Mouse (Mus musculus) limb, embryonic 10.5 days (tissue): ENCODE results near the gene Afg1l. TPM values are rescaled to one million over a fixed set of nuclear protein-coding genes. Genes with fewer than 3 reads are reported as not detected.

ENCODE experiments used
- DNase-seq: peaks from one replicate; pipeline ENCODE4 v3.0.0-alpha.2; 2017; ENCODE audit warnings: low spot score
- H3K27ac ChIP-seq: fragments of 300-500 bp; sonication (generic); 2 replicates; pipeline ENCODE4 v1.5.1; 2016; ENCODE audit warnings: mild to moderate bottlenecking
- H3K27me3 ChIP-seq: fragments of 300-500 bp; sonication (generic); 2 replicates; pipeline ENCODE4 v1.6.1; 2016; ENCODE audit warnings: low read depth, mild to moderate bottlenecking; ENCODE audit not compliant: poor library complexity, severe bottlenecking
- H3K36me3 ChIP-seq: fragments of 300-500 bp; sonication (generic); 2 replicates; pipeline ENCODE4 v1.6.1; 2016; ENCODE audit warnings: mild to moderate bottlenecking, moderate library complexity
- H3K4me1 ChIP-seq: fragments of 300-500 bp; sonication (generic); 2 replicates; pipeline ENCODE4 v1.6.1; 2016
- H3K4me3 ChIP-seq: fragments of 300-500 bp; sonication (generic); 2 replicates; pipeline ENCODE4 v1.5.1; 2016; ENCODE audit warnings: mild to moderate bottlenecking, moderate library complexity
- H3K9me3 ChIP-seq: fragments of 300-500 bp; sonication (generic); replicated peaks from 2 replicates; pipeline ENCODE4 v1.6.1; 2016; ENCODE audit warnings: mild to moderate bottlenecking
- WGBS: fragments of 180-500 bp; shearing (Covaris S2); methylation state at CpG from one replicate; pipeline ENCODE4 v1.1.7; 2016; 5-methylcytosine and 5-hydroxymethylcytosine counted together
- polyA plus RNA-seq: library from polyadenylated mRNA; unstranded; fragments of >200 nt; fragmentation: Nextera tagmentation; extraction: Ambion mirVana; gene quantifications from 2 replicates; pipeline ENCODE4 v1.2.1, GENCODE M21; 2016

Gene Afg1l
- polyA plus RNA-seq, 1 experiment from 2014 or later, result 4.6 TPM

DNA sequence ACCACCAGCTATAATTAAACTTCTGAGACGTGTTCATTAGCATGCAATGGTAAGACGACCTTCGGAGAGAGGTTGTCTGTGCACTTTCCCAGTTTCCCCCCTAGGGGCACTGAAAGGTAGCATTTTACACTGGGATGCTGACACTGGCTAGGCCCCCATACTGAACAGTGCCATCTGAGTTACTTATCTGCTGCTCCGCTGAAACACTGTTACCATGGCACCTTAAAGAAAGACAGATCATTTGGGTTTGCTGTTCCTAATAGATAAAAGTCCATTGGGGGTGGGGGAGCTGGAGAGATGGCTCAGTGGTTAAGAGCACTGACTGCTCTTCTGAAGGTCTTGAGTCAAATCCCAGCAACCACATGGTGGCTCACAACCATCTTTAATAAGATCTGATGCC, 181.8 kb downstream of the Afg1l start:
- no peak overlapping the region for H3K4me3 ChIP-seq
- WGBS, result 59% methylated on average over 4 of the region's 4 CpGs

GRCm38 (mm10) chr10:42295028-42295427, 183.3 kb downstream of the Afg1l start:
- no peak for DNase-seq

More for the DNA sequence above, 181.8 kb downstream of the Afg1l start:
- H3K27me3 ChIP-seq, result no peaks in the 10 kb centered on the region
- H3K36me3 ChIP-seq, result no peaks in the 10 kb centered on the region
- DNase-seq, result no peak
- no peak overlapping the region for H3K27ac ChIP-seq
- H3K4me1 ChIP-seq, result peaks cover 17% of the 10 kb centered on the region
- no peaks in the 10 kb centered on the region for H3K9me3 ChIP-seq

DNA sequence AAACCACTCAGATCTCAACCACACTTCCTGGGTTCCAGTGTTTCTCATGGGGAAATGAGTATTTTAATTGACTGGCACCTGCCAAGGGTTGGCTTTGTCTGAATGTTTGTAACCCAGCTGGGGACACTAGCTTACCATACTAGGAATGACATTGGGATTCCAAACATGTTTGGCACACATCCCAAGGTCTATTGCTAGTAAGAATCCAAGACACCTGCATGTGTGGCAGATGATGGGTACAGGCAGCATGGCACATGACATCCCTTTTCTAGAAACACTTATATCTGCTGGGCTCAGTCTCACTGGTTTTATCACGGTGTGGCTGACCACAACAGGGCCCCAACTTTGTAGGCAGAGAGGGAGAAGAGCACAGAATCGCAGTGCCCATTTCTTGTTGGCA, 184.0 kb downstream of the Afg1l start:
- H3K4me1 ChIP-seq, result no peaks in the 10 kb centered on the region
- no peak overlapping the region for H3K27ac ChIP-seq
- no peaks in the 10 kb centered on the region for H3K36me3 ChIP-seq
- 58% methylated on average over 2 of the region's 2 CpGs for WGBS
- no peak overlapping the region for H3K4me3 ChIP-seq
- no peaks in the 10 kb centered on the region for H3K9me3 ChIP-seq
- no peak for DNase-seq
- no peaks in the 10 kb centered on the region for H3K27me3 ChIP-seq

More at GRCm38 (mm10) chr10:42295028-42295427, 183.3 kb downstream of the Afg1l start:
- Histone ChIP-seq H3K4me1 (peaks cover 6% of the 10 kb centered on the region), H3K9me3 (no peaks in the 10 kb centered on the region), H3K36me3 (no peaks in the 10 kb centered on the region), H3K27ac (no peak overlapping the region), H3K4me3 (no peak overlapping the region), H3K27me3 (no peaks in the 10 kb centered on the region)
- WGBS, result 3% methylated on average over 1 of the region's 1 CpGs

- H3K9me3 ChIP-seq, result no peaks in the 10 kb centered on the region
- no peak overlapping the region for H3K27ac ChIP-seq
- 76% methylated on average over 4 of the region's 4 CpGs for WGBS
Measured at GRCm38 (mm10) chr10:42293877-42294276, 184.5 kb downstream of the Afg1l start.

DNA sequence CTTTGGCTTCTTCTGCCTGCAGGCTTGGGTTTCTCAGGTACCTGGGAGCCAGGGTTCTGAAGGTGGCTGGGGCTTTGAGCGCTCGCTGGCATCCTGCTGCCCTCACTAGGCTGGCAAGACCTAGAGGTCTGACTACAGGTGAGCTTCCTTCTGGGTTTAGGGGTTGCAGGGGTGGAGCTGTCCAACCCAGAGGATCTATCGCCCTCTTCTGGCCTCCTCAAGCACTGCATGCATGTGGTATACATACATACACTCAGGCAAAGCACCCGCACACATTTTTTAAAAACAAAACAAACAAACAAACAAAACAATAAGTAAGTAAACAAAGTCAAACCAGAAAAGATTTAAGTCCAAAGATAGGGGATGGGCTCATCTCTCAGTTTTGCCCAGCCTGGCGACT, 187.0 kb downstream of the Afg1l start:
- H3K36me3 ChIP-seq, result no peaks in the 10 kb centered on the region
- peak; percentile 70 for DNase-seq
- H3K27me3 ChIP-seq, result no peaks in the 10 kb centered on the region
- no peaks in the 10 kb centered on the region for H3K9me3 ChIP-seq
- no peak overlapping the region for H3K4me3 ChIP-seq
- 64% methylated on average over 5 of the region's 5 CpGs for WGBS
- H3K27ac ChIP-seq, result no peak overlapping the region
- no peaks in the 10 kb centered on the region for H3K4me1 ChIP-seq

More at GRCm38 (mm10) chr10:42293877-42294276, 184.5 kb downstream of the Afg1l start:
- no peak overlapping the region for H3K4me3 ChIP-seq
- no peak for DNase-seq
- no peaks in the 10 kb centered on the region for H3K36me3 ChIP-seq
- H3K27me3 ChIP-seq, result no peaks in the 10 kb centered on the region
- H3K4me1 ChIP-seq, result no peaks in the 10 kb centered on the region

DNA sequence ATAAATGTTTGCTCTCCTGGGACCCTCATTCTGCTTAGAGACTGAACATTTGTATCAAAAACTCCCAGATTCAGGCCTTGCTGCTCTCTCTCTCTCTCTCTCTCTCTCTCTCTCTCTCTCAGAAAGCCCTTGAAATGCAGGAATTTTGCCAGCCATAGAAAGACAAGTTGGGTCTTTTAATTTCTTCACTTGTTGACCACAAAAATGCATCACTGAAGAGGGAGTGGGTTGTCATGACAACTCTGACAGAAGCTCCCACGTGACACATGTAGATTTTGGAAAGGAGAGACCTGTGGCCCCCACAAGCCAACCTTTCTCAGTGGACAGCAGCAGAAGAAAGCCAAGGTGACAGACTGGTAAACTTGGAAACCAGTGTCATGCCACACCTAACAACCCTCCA, 190.7 kb downstream of the Afg1l start:
- H3K36me3 ChIP-seq, result no peaks in the 10 kb centered on the region
- no peak for DNase-seq
- 63% methylated on average over 1 of the region's 1 CpGs for WGBS
- no peak overlapping the region for H3K27ac ChIP-seq
- no peaks in the 10 kb centered on the region for H3K27me3 ChIP-seq
- H3K9me3 ChIP-seq, result no peaks in the 10 kb centered on the region; the same call in 1 of the 2 replicates
- H3K4me1 ChIP-seq, result no peaks in the 10 kb centered on the region
- no peak overlapping the region for H3K4me3 ChIP-seq

DNA sequence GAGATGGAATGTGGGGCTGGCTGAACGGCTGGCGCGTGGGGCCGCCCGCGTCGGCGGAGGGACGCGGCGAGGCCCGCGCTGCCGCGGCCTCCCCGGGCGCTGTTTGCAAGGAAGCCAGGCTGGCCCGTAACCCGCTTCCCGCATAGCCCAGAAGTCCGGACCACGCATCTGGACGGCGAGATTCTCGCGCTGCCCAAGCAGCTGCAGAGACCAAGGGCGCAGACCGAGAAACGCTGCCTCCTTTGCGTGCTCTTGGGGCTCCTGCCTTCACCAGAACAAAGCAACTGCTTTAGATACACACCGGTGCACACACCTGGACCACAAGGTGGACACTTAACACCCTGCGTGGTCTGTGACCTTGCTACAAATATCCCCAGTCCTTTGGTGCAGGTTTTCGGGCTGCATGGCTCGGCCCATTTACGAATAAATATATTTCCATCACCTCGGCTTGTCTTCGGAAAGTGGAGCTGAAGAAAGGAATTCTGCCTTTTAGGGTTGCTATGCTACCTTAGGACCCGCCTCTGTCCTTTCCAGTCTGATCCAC, 200.0 kb downstream of the Afg1l start:
- H3K4me1 ChIP-seq, result peaks cover 28% of the 10 kb centered on the region
- DNase-seq, result no peak
- H3K27me3 ChIP-seq, result peaks cover 15% of the 10 kb centered on the region
- peak overlapping the region; percentile 88 for H3K4me3 ChIP-seq
- H3K27ac ChIP-seq, result peak overlapping the region; percentile 92
- no peaks in the 10 kb centered on the region for H3K36me3 ChIP-seq
- no peaks in the 10 kb centered on the region for H3K9me3 ChIP-seq
- 1% methylated on average over 38 of the region's 38 CpGs for WGBS

DNA sequence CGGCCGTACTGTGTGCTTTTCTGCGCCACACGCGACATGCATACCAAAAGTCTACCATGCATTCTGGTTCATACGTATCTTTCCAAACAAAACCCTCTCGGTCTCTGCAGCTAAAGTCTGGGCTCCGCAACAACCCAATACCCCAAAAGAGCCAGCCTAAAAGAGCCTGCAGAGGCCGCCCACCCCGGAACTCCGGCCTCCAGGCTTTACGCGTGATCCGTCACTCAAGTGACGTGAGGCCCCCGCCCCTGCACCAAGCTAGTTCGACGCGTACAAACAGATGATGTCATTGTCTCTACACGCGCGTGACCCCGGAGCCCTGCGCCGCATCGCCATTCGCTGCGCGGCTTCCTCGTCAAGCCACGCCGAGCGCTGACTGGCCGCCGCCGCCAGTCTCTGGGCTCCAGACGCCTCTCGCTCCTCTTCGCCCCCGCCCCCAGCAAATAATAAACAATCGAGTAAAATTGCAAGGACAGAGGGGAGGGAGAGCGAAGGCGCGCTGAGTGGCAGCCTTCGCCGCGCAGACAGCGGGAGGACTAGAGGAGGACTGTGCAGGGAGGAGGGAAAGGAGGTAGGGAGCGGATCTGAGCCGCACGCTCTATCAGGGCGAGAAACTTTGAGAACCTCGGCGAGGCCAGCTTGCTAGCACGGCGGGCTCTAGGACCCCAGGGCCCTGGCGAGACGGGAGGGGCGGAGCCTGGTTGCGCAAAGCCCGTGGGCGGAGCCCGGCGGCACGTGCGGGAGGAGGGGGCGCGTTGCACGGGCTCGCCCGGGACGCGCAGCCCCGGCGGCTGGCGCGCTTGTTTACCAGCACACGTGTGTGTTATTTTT, 200.7 kb downstream of the Afg1l start:
- no peaks in the 10 kb centered on the region for H3K9me3 ChIP-seq
- peaks cover 18% of the 10 kb centered on the region for H3K27me3 ChIP-seq
- peak overlapping the region; percentile 88 for H3K4me3 ChIP-seq
- H3K36me3 ChIP-seq, result no peaks in the 10 kb centered on the region
- under 1% methylated on average over 78 of the region's 78 CpGs for WGBS
- peak overlapping the region; percentile 92 for H3K27ac ChIP-seq
- peak; percentile 95 for DNase-seq
- peaks cover 30% of the 10 kb centered on the region for H3K4me1 ChIP-seq

GRCm38 (mm10) chr10:42276507-42277345, 201.6 kb downstream of the Afg1l start, which contains the start of gene Foxo3:
Gene Foxo3 (minus strand): TSS chr10:42276755.
- H3K36me3 ChIP-seq, result no peaks in the 10 kb centered on the region
- H3K27me3 ChIP-seq, result peaks cover 18% of the 10 kb centered on the region
- peak within 1 kb of the TSS; percentile 88 for H3K4me3 ChIP-seq
- DNase-seq, result peak; percentile 92
- under 1% methylated on average over 83 of the region's 88 CpGs for WGBS
- H3K27ac ChIP-seq, result peak within 1 kb of the TSS; percentile 92
- H3K9me3 ChIP-seq, result no peaks in the 10 kb centered on the region
- peaks cover 38% of the 10 kb centered on the region for H3K4me1 ChIP-seq

- DNase-seq, result no peak
- WGBS, result under 1% methylated on average over 39 of the region's 40 CpGs
- Histone ChIP-seq H3K9me3 (no peaks in the 10 kb centered on the region), H3K4me3 (peak overlapping the region; percentile 88), H3K27me3 (peaks cover 18% of the 10 kb centered on the region), H3K27ac (peak overlapping the region; percentile 92), H3K4me1 (peaks cover 46% of the 10 kb centered on the region), H3K36me3 (0 out of 2 replicates have a peak, but pooled peaks cover 3% of the 10 kb centered on the region)
Measured at GRCm38 (mm10) chr10:42275871-42276501, 202.4 kb downstream of the Afg1l start.

DNA sequence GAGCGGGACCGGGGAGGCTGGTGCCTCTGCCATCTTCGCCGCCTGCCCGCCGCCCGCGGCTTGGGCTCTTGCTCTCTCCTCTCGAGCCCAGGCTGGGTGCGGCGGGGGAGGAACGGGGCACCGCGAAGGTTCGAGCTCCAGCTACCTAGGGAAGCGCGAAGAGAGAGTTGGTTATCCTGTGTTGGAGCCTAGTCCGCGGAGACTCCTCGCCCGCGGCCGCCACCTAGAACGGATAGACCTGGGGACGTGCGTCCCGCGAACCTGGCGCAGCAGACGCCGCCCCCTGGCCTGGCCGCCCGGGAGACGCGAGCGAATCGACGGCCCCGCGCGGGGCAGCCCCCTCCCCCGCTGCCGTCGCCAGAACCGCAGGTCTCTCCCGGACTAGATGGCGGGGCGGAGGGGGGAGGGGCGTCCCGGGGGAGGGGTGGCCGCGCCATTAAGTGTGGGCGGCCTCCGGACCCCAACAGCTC, 202.9 kb downstream of the Afg1l start:
- 0% methylated on average over 32 of the region's 54 CpGs for WGBS
- Histone ChIP-seq H3K27ac (peak overlapping the region; percentile 92), H3K27me3 (peaks cover 18% of the 10 kb centered on the region), H3K4me1 (peaks cover 50% of the 10 kb centered on the region), H3K9me3 (no peaks in the 10 kb centered on the region), H3K4me3 (peak overlapping the region; percentile 88), H3K36me3 (0 out of 2 replicates have a peak, but pooled peaks cover 3% of the 10 kb centered on the region)
- DNase-seq, result peak; percentile 76

DNA sequence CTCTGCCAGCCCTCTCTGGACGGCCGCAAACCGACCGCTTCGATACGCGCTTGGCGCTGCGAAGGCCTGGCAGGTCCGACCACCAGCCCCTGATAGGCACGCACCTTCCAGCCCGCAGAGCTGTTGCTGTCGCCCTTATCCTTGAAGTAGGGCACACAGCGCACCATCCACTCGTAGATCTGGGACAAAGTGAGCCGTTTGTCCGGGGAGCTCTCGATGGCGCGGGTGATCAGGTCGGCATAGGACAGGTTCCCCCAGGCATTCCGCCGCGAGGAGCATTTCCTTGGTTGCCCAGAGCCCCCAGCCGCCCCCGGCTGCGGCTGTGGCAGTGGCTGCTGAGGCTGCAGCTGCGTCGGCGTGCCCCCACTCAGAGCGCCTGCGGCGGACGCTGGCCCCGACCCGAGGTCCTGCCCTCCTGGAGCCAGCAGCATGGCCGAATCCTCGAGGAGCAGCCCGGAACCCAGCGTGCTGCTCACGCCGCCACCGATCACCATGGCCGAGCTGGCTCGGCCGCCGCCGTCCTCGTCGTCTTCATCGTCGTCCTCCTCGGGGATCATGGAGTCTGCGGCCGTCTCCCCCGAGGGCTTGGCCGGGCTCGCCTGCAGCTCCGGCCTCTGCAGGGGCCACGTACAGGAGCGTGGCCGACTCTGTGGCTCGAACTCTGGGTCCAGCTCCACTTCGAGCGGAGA, 203.5 kb downstream of the Afg1l start:
- H3K27ac ChIP-seq, result peak overlapping the region; percentile 92
- peaks cover 51% of the 10 kb centered on the region for H3K4me1 ChIP-seq
- no peaks in the 10 kb centered on the region for H3K9me3 ChIP-seq
- WGBS, result 1% methylated on average over 65 of the region's 65 CpGs
- peaks cover 18% of the 10 kb centered on the region for H3K27me3 ChIP-seq
- peak overlapping the region; percentile 88 for H3K4me3 ChIP-seq
- peak; percentile 66 for DNase-seq
- 0 out of 2 replicates have a peak, but pooled peaks cover 3% of the 10 kb centered on the region for H3K36me3 ChIP-seq
